Mouse (Mus musculus) kidney, adult 2 months (tissue): Measurements from ENCODE around the gene Tollip.
"Not testable (repeated sequence)": the region's sequence is repeated elsewhere in the genome, so short reads cannot be mapped to it uniquely, and the experiment has no call there.

Experiments used
- CTCF ChIP-seq: fragments of 200-500 bp; conservative IDR thresholded peaks from 2 replicates; pipeline ENCODE4 v1.5.1; 2011; ENCODE audit warnings: low read depth, mild to moderate bottlenecking, control low read depth, low read length, moderate library complexity, mixed read lengths; ENCODE audit not compliant: insufficient read depth, insufficient read length
- POLR2A ChIP-seq: fragments of 200-500 bp; IDR thresholded peaks from one replicate; pipeline ENCODE4 v1.6.1; 2011; ENCODE audit warnings: low read depth, low read length, control low read depth

DNA sequence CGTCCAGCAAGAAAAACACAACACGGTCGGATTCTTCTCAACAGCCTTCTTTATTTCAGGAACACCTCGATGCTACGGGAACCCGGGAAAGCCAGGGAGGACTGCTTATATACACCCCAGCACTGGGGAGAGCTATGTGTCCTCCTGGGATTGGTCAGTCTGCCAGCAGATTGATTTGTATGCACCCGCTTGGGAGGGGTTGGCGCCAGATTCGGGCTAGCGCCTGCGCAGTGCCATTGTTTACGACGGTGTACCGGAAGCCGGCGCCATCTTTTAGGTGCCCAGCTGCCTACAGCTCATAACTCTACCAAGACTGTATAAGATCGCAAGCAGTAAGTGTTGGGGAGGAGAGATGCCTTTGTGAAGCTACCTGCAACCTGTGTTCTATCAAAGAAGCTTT, 5.8 kb upstream of the Tollip start:
- not testable (repeated sequence) for TF ChIP-seq CTCF, POLR2A
